21 mouse cellular contexts compared by ENCODE assay signal in the genomic region with DNA sequence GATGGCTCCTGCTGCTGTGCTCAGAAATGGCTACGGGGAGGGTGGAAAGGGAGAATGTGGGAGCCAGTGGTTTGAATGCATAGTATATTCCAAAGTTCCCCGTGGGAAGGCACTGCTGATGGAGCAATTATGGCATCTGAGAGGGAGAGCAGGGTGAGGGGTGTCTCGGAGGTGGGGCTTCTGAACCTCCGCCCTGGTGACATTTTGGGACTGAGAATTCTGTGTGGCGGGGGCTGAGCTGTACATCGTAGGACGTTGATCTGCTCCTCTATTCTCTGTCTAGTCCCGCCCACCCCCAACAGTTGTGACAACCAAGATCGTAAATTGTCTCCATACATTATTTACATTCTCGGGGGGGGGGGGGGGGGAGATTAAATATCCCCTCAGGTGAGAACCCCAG. TPM values are rescaled to one million over a fixed set of nuclear protein-coding genes. Genes with fewer than 3 reads are reported as not detected.
DNase-seq lines count a peak whose midpoint lies in the region; ATAC-seq and TF ChIP-seq lines count a peak whose summit lies in the region.
"Had no signal": no experiment of that assay in that cellular context is flagged by ENCODE, and none has a peak within 500 bp of the region (broad histone marks: within the 10 kb centered on the region; RNA-seq: fewer than 3 reads in every experiment).

No protein-coding gene starts in this region.

- H3K27me3 ChIP-seq in forebrain, embryonic 12.5 days = no peaks in the 10 kb centered on the region
- H3K27me3 ChIP-seq in forebrain, embryonic 11.5 days (ENCODE audit: control insufficient read depth, insufficient read depth, low read length) = no peaks in the 10 kb centered on the region
- peaks cover 18% of the 10 kb centered on the region for H3K27me3 ChIP-seq in E14TG2a.4 (ENCODE audit: insufficient read depth, low read length)
- H3K27me3 ChIP-seq in hindbrain, embryonic 13.5 days = no peaks in the 10 kb centered on the region
- H3K27me3 ChIP-seq in midbrain, embryonic 16.5 days (ENCODE audit: control insufficient read depth, insufficient read depth, low read depth, low read length) = no peaks in the 10 kb centered on the region

- no peak overlapping the region for H3K4me3 ChIP-seq in forebrain, embryonic 12.5 days (replicated peaks)
- H3K4me3 ChIP-seq in forebrain, embryonic 11.5 days (ENCODE audit: low read depth, low read length) = no peak overlapping the region
- 0 out of 2 replicates have a peak overlapping the region, but pooled peaks have one; percentile 23 for H3K4me3 ChIP-seq in E14TG2a.4 (replicated peaks; ENCODE audit: low read length)
- no peak overlapping the region for H3K4me3 ChIP-seq in hindbrain, embryonic 13.5 days
- no peak overlapping the region for H3K4me3 ChIP-seq in midbrain, embryonic 16.5 days (ENCODE audit: low read depth, low read length)
- H3K4me3 ChIP-seq: heart, embryonic 10.5 days; liver, embryonic 12.5 days had no signal

- H3K9me3 ChIP-seq in forebrain, embryonic 12.5 days = no peaks in the 10 kb centered on the region
- no peaks in the 10 kb centered on the region for H3K9me3 ChIP-seq in forebrain, embryonic 11.5 days (ENCODE audit: control insufficient read depth, low read length)
- H3K9me3 ChIP-seq in E14TG2a.4 (ENCODE audit: low read length) = no peaks in the 10 kb centered on the region
- no peaks in the 10 kb centered on the region for H3K9me3 ChIP-seq in hindbrain, embryonic 13.5 days
- H3K9me3 ChIP-seq in midbrain, embryonic 16.5 days (replicated peaks; ENCODE audit: control insufficient read depth, low read length, poor library complexity, severe bottlenecking) = no peaks in the 10 kb centered on the region
- H3K9me3 ChIP-seq: heart, embryonic 10.5 days; liver, embryonic 12.5 days had no signal

- H3K36me3 ChIP-seq in forebrain, embryonic 12.5 days (replicated peaks) = peaks cover 17% of the 10 kb centered on the region
- no peaks in the 10 kb centered on the region; the same call in 1 of the 2 replicates for H3K36me3 ChIP-seq in forebrain, embryonic 11.5 days (ENCODE audit: control insufficient read depth, insufficient read depth, low read length)
- H3K36me3 ChIP-seq in E14TG2a.4 (ENCODE audit: insufficient read depth, low read length) = no peaks in the 10 kb centered on the region
- H3K36me3 ChIP-seq in hindbrain, embryonic 13.5 days = peaks cover 24% of the 10 kb centered on the region
- H3K36me3 ChIP-seq in midbrain, embryonic 16.5 days (ENCODE audit: control insufficient read depth, insufficient read depth, low read length) = peaks cover 4% of the 10 kb centered on the region; the same call in 1 of the 2 replicates
- H3K36me3 ChIP-seq: heart, embryonic 10.5 days; liver, embryonic 12.5 days had no signal

- ATAC-seq in forebrain, embryonic 12.5 days (ENCODE audit: low FRiP score) = peak; percentile 42; the same call in 1 of the 2 replicates
- no peak for ATAC-seq in forebrain, embryonic 11.5 days (replicated peaks; ENCODE audit: low FRiP score)
- no peak for ATAC-seq in hindbrain, embryonic 13.5 days (ENCODE audit: low FRiP score)
- no peak for ATAC-seq in midbrain, embryonic 16.5 days
- ATAC-seq in frontal cortex, adult (ENCODE audit: low TSS enrichment) = no peak
- ATAC-seq: liver, embryonic 12.5 days had no signal

- no peak overlapping the region for H3K9ac ChIP-seq in forebrain, embryonic 12.5 days
- H3K9ac ChIP-seq in forebrain, embryonic 11.5 days (ENCODE audit: low read length) = no peak overlapping the region
- H3K9ac ChIP-seq in hindbrain, embryonic 13.5 days = no peak overlapping the region
- peak overlapping the region; percentile 17; the same call in 1 of the 2 replicates for H3K9ac ChIP-seq in midbrain, embryonic 16.5 days (ENCODE audit: low read depth, low read length)
- H3K9ac ChIP-seq: liver, embryonic 12.5 days; lung, embryonic 14.5 days had no signal

- peak overlapping the region; percentile 10; the same call in 1 of the 2 replicates for H3K4me2 ChIP-seq in forebrain, embryonic 12.5 days
- H3K4me2 ChIP-seq in forebrain, embryonic 11.5 days (ENCODE audit: low read depth, low read length, severe bottlenecking) = no peak overlapping the region
- H3K4me2 ChIP-seq in hindbrain, embryonic 13.5 days = peak overlapping the region; percentile 16; the same call in 1 of the 2 replicates
- H3K4me2 ChIP-seq in midbrain, embryonic 16.5 days (ENCODE audit: low read length) = peak overlapping the region; percentile 29
- H3K4me2 ChIP-seq: liver, embryonic 12.5 days; lung, embryonic 14.5 days had no signal

- no peak for TF ChIP-seq CTCF in E14TG2a.4 (conservative IDR thresholded peaks at IDR 0.05; ENCODE audit: low read length)

- no peak for DNase-seq in forebrain, embryonic 11.5 days (ENCODE audit: low spot score)
- DNase-seq in heart, adult 9 months (ENCODE audit: low spot score in 2 of 2) = no peak
- DNase-seq in right cerebral cortex, adult 18-20 months = no peak
- DNase-seq: adrenal gland, adult 2 months; cerebellum, adult 18-20 months; gastrocnemius, postnatal 36 days; heart, postnatal 14 days; kidney, adult 9 months; lung, embryonic 14.5 days; spleen, adult 18-20 months; thymus, adult 18-20 months had no signal

- 57% methylated on average over 9 of the region's 10 CpGs for WGBS in forebrain, embryonic 12.5 days
- WGBS in forebrain, embryonic 11.5 days = 71% methylated on average over 10 of the region's 10 CpGs
- WGBS in hindbrain, embryonic 13.5 days = 47% methylated on average over 10 of the region's 10 CpGs
- WGBS in midbrain, embryonic 16.5 days = 49% methylated on average over 10 of the region's 10 CpGs

- no peak overlapping the region; the same call in 1 of the 2 replicates for H3K27ac ChIP-seq in forebrain, embryonic 12.5 days
- no peak overlapping the region for H3K27ac ChIP-seq in forebrain, embryonic 11.5 days (ENCODE audit: low read depth, low read length)
- H3K27ac ChIP-seq in hindbrain, embryonic 13.5 days = no peak overlapping the region
- no peak overlapping the region for H3K27ac ChIP-seq in midbrain, embryonic 16.5 days (ENCODE audit: low read length)
- H3K27ac ChIP-seq: heart, embryonic 10.5 days; liver, embryonic 12.5 days; macrophage had no signal

- peaks cover 14% of the 10 kb centered on the region for H3K4me1 ChIP-seq in forebrain, embryonic 12.5 days
- H3K4me1 ChIP-seq in forebrain, embryonic 11.5 days (replicated peaks; ENCODE audit: control insufficient read depth, insufficient read depth, low read length) = no peaks in the 10 kb centered on the region
- H3K4me1 ChIP-seq in E14TG2a.4 (replicated peaks; ENCODE audit: low read depth, low read length) = peaks cover 35% of the 10 kb centered on the region
- H3K4me1 ChIP-seq in hindbrain, embryonic 13.5 days (replicated peaks) = peaks cover 48% of the 10 kb centered on the region
- H3K4me1 ChIP-seq in midbrain, embryonic 16.5 days (ENCODE audit: control insufficient read depth, insufficient read depth, low read length) = peaks cover 31% of the 10 kb centered on the region
- H3K4me1 ChIP-seq: heart, embryonic 10.5 days; liver, embryonic 12.5 days had no signal

RNA-seq across cellular contexts. Expression of gene Cacng8, which starts 6.9 kb away (rescaled TPM):
- 6.3 and 8.2 TPM in 2 replicates for polyA plus RNA-seq in forebrain, embryonic 12.5 days (2016; fragmentation: Nextera tagmentation; extraction: Ambion mirVana)
- 7.9 and 9.3 TPM in 2 replicates for polyA plus RNA-seq in forebrain, embryonic 11.5 days (2014; fragmentation: Nextera tagmentation; extraction: Ambion mirVana)
- polyA plus RNA-seq in hindbrain, embryonic 13.5 days (2015; fragmentation: Nextera tagmentation; extraction: Ambion mirVana) = 12.4 and 12.9 TPM in 2 replicates
- 13.3 and 17.3 TPM in 2 replicates for polyA plus RNA-seq in midbrain, embryonic 16.5 days (2015; fragmentation: Nextera tagmentation; extraction: Ambion mirVana)
- polyA plus RNA-seq: macrophage had no signal

RNA-seq across cellular contexts. Expression of gene Cacng6, which starts 26.6 kb away (rescaled TPM):
- polyA plus RNA-seq in forebrain, embryonic 12.5 days (2016; fragmentation: Nextera tagmentation; extraction: Ambion mirVana) = 0.10 and 0.22 TPM in 2 replicates
- polyA plus RNA-seq in forebrain, embryonic 11.5 days (2014; fragmentation: Nextera tagmentation; extraction: Ambion mirVana) = 0.40 and 0.44 TPM in 2 replicates
- polyA plus RNA-seq in hindbrain, embryonic 13.5 days (2015; fragmentation: Nextera tagmentation; extraction: Ambion mirVana) = 0.13 and 0.16 TPM in 2 replicates
- 0.10 TPM in 1 of 2 replicates, not detected in the other for polyA plus RNA-seq in midbrain, embryonic 16.5 days (2015; fragmentation: Nextera tagmentation; extraction: Ambion mirVana)
- polyA plus RNA-seq: adrenal gland, adult 2 months; intestine, embryonic 14.5 days; lung, embryonic 14.5 days; macrophage; urinary bladder, adult 2 months had no signal
